Mouse (Mus musculus) lung, postnatal 0 days (tissue): ENCODE measurements around the gene Pacrg. TPM values are rescaled to one million over a fixed set of nuclear protein-coding genes. Genes with fewer than 3 reads are reported as not detected.

Experiments used
- ATAC-seq: fragments of 200-750 bp; cut with Nextera tagmentation; 2 replicates; pipeline ENCODE4 v1.8.0; 2017; ENCODE audit warnings: moderate library complexity
- DNase-seq: peaks from one replicate; pipeline ENCODE4 v3.0.0-alpha.2; 2016; ENCODE audit warnings: low spot score
- H3K27ac ChIP-seq: fragments of 300-500 bp; sonication (generic); 2 replicates; pipeline ENCODE4 v1.5.1; 2014; ENCODE audit warnings: antibody characterized with exemption, mild to moderate bottlenecking, low read length, mixed read lengths
- H3K27me3 ChIP-seq: fragments of 300-500 bp; sonication (generic); replicated peaks from 2 replicates; pipeline ENCODE4 v1.6.1; 2014; ENCODE audit warnings: low read length, mixed read lengths; ENCODE audit not compliant: insufficient read depth
- H3K36me3 ChIP-seq: fragments of 300-500 bp; sonication (generic); 2 replicates; pipeline ENCODE4 v1.6.1; 2014; ENCODE audit warnings: low read length, mixed read lengths; ENCODE audit not compliant: insufficient read depth
- H3K4me1 ChIP-seq: fragments of 300-500 bp; sonication (generic); 2 replicates; pipeline ENCODE4 v1.6.1; 2014; ENCODE audit warnings: antibody characterized with exemption, low read depth, low read length, mixed read lengths; ENCODE audit not compliant: insufficient read depth
- H3K4me2 ChIP-seq: fragments of 300-500 bp; sonication (generic); replicated peaks from 2 replicates; pipeline ENCODE4 v1.6.1; 2014; ENCODE audit warnings: low read depth, mild to moderate bottlenecking, low read length, moderate library complexity, mixed read lengths
- H3K4me3 ChIP-seq: fragments of 300-500 bp; sonication (generic); 2 replicates; pipeline ENCODE4 v1.5.1; 2014; ENCODE audit warnings: low read depth, low read length
- H3K9ac ChIP-seq: fragments of 300-500 bp; sonication (generic); replicated peaks from 2 replicates; pipeline ENCODE4 v1.6.1; 2014; ENCODE audit warnings: low read depth, mild to moderate bottlenecking
- H3K9me3 ChIP-seq: fragments of 300-500 bp; sonication (generic); 2 replicates; pipeline ENCODE4 v1.6.1; 2016; ENCODE audit warnings: low read length, mixed read lengths
- CTCF ChIP-seq: IDR thresholded peaks from 2 replicates; pipeline ENCODE4 v1.5.1; 2016; ENCODE audit warnings: antibody characterized with exemption, mild to moderate bottlenecking
- EP300 ChIP-seq: IDR thresholded peaks from 2 replicates; pipeline ENCODE4 v1.6.1; 2016; ENCODE audit warnings: antibody characterized with exemption, mild to moderate bottlenecking, control low read depth
- WGBS: fragments of 180-500 bp; shearing (Covaris S2); extraction: QIAGEN DNeasy Blood & Tissue Kit; methylation state at CpG from one replicate; pipeline ENCODE4 v1.1.7; 2014; 5-methylcytosine and 5-hydroxymethylcytosine counted together
- polyA plus RNA-seq: library from polyadenylated mRNA; unstranded; fragments of >200 nt; fragmentation: Nextera tagmentation; extraction: Ambion mirVana; gene quantifications from 2 replicates; pipeline ENCODE4 v1.2.1, GENCODE M21; 2015

Gene Pacrg
- polyA plus RNA-seq, 1 experiment from 2014 or later: 6.7 TPM

GRCm38 (mm10) chr17:10356294-10356693 lies 483.8 kb downstream of the Pacrg start:
- Histone ChIP-seq H3K4me1 (peaks cover 3% of the 10 kb centered on the region; the same call in 1 of the 2 replicates), H3K9me3 (no peaks in the 10 kb centered on the region), H3K4me2 (no peak overlapping the region), H3K4me3 (no peak overlapping the region), H3K27ac (no peak overlapping the region), H3K9ac (no peak overlapping the region), H3K36me3 (no peaks in the 10 kb centered on the region), H3K27me3 (no peaks in the 10 kb centered on the region)
- 72% methylated on average over 6 of the region's 6 CpGs for WGBS
- DNase-seq (no peak), ATAC-seq (no peak)
- TF ChIP-seq CTCF (no peak), EP300 (no peak)

DNA sequence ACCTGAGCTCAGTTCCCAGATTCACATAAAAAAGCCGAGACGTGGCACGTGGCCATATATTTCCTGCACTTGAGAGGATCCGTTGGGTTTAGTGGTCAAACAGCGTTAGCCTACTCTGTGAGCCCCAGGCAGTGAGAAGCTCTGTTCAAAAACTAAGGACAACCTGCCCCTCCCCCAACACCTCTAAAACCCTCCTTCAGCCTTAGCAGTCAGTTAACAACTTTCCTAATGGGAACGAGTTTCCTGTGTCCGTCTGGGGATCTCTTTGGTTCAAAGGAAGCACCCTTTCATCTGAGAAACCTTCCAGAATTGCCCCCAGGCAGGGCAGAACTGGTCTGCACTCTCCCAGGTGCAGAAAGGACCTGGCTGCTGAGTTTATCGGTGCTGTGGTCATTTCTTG lies 484.4 kb downstream of the Pacrg start:
- H3K27me3 ChIP-seq: no peaks in the 10 kb centered on the region
- no peak overlapping the region for H3K4me2 ChIP-seq
- WGBS: 21% methylated on average over 8 of the region's 8 CpGs
- no peaks in the 10 kb centered on the region for H3K9me3 ChIP-seq
- no peak overlapping the region for H3K4me3 ChIP-seq
- TF ChIP-seq CTCF (no peak), EP300 (no peak)
- H3K27ac ChIP-seq: no peak overlapping the region
- no peak overlapping the region for H3K9ac ChIP-seq
- ATAC-seq (no peak), DNase-seq (no peak)
- peaks cover 3% of the 10 kb centered on the region; the same call in 1 of the 2 replicates for H3K4me1 ChIP-seq
- no peaks in the 10 kb centered on the region for H3K36me3 ChIP-seq

Other genes with a start within 250 kb of the Pacrg start
- gene Prkn, start 73 bp upstream of the Pacrg start, polyA plus RNA-seq: 2.8 TPM in 2 replicates